Mouse (Mus musculus) intestine, embryonic 14.5 days (tissue): Measurements from ENCODE around the gene Zranb3. TPM values are rescaled to one million over a fixed set of nuclear protein-coding genes. Genes with fewer than 3 reads are reported as not detected.
"Not testable (repeated sequence)": the region's sequence is repeated elsewhere in the genome, so short reads cannot be mapped to it uniquely, and the experiment has no call there.

Source experiments
- ATAC-seq: fragments of 200-750 bp; cut with Nextera tagmentation; replicated peaks from 2 replicates; pipeline ENCODE4 v1.8.0; 2017; ENCODE audit warnings: low read depth, moderate number of reproducible peaks, moderate TSS enrichment, moderate library complexity; ENCODE audit not compliant: low FRiP score, low TSS enrichment
- DNase-seq: peaks from one replicate; pipeline ENCODE4 v3.0.0-alpha.2; 2018; ENCODE audit warnings: low spot score
- H3K27ac ChIP-seq: fragments of 300-500 bp; sonication (generic); 2 replicates; pipeline ENCODE4 v1.5.1; 2014; ENCODE audit warnings: low read depth, mild to moderate bottlenecking, control low read depth
- H3K27me3 ChIP-seq: fragments of 300-500 bp; sonication (generic); replicated peaks from 2 replicates; pipeline ENCODE4 v1.6.1; 2014; ENCODE audit warnings: low read length, control low read depth; ENCODE audit not compliant: control insufficient read depth, insufficient read depth
- H3K36me3 ChIP-seq: fragments of 300-500 bp; sonication (generic); 2 replicates; pipeline ENCODE4 v1.6.1; 2014; ENCODE audit warnings: low read length, control low read depth; ENCODE audit not compliant: control insufficient read depth, insufficient read depth
- H3K4me1 ChIP-seq: fragments of 300-500 bp; sonication (generic); replicated peaks from 2 replicates; pipeline ENCODE4 v1.6.1; 2014; ENCODE audit warnings: low read length, control low read depth, mixed read lengths; ENCODE audit not compliant: control insufficient read depth, insufficient read depth
- H3K4me2 ChIP-seq: fragments of 300-500 bp; sonication (generic); 2 replicates; pipeline ENCODE4 v1.6.1; 2014; ENCODE audit warnings: low read length
- H3K4me3 ChIP-seq: fragments of 300-500 bp; sonication (generic); 2 replicates; pipeline ENCODE4 v1.5.1; 2014; ENCODE audit warnings: low read depth, low read length, control low read depth, mixed read lengths
- H3K9ac ChIP-seq: fragments of 300-500 bp; sonication (generic); 2 replicates; pipeline ENCODE4 v1.6.1; 2014; ENCODE audit warnings: mild to moderate bottlenecking, low read length
- H3K9me3 ChIP-seq: fragments of 300-500 bp; sonication (generic); 2 replicates; pipeline ENCODE4 v1.6.1; 2016; ENCODE audit warnings: low read length, control low read depth; ENCODE audit not compliant: control insufficient read depth
- WGBS: fragments of 180-500 bp; shearing (Covaris S2); extraction: QIAGEN DNeasy Blood & Tissue Kit; methylation state at CpG from one replicate; pipeline ENCODE4 v1.1.7; 2014; 5-methylcytosine and 5-hydroxymethylcytosine counted together
- polyA plus RNA-seq: library from polyadenylated mRNA; unstranded; fragments of >200 nt; fragmentation: Nextera tagmentation; extraction: Ambion mirVana; gene quantifications from 2 replicates; pipeline ENCODE4 v1.2.1, GENCODE M21; 2014

Gene Zranb3
- 8.4 and 11.4 TPM in 2 replicates for polyA plus RNA-seq

DNA sequence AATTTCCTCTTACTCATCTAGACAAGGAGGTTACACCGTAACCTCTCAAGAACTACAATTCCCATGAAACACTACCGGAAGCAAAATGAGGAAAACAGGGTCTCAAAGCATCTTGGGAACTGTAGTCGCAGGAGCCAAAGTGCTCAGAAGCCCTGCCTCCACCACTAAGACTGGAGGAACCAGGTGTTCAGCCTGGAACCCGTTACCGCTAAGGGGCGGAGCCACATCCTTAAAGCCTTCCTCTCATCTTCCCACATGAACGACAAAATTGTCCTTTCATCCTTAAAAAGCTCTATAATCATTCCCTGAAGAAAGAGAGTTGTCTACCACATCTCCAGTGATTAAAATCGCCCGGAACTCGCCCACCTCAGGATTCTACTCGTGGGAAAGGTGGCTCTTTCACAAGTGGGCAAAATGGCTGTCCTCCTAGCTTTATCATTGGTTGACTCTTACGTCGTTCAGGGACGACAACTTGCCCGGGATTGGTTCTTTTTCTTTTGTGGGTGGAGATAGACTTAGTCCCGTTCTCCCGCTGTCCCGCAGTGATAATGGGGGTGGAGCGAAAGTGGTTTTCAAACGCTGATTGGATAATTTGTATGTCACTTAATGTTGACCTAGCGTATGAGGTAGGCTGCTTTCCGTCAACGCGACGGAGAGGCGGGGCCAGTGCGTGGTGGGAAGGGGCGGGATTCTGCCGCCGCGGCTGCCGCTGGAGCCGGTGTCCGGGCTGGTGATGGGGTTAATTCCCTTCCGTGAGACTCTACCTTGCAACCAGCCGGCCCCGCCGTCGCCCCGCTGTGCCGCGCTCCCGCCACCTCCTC is at the start of gene Zranb3, which contains the start of gene R3hdm1:
Zranb3 (minus strand) TSS at position 407 of the 821 bp plus-strand sequence.
R3hdm1 (plus strand) TSS at position 661 of the 821 bp plus-strand sequence.
- peak within 1 kb of the TSS; percentile 64 for H3K4me2 ChIP-seq

DNA sequence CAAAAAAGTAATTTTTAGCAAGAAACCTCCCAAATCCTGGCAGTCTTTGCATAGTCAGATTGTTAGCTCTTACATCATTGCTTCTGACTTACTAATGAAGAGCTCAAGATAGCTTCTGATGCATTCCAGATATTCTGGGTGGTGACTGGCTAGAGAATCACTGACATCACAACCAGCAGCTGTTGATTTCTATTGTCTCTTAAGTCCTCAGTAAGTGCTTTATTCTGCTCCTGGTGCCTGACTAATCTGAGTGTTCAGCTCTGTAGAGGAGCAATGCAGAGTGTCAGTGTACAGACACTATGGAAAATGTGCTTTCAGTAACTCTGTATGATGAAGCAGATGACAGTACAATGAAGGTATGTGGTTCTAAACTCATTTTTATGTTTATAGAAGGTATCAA is 38.9 kb upstream of the Zranb3 start:
- no peak overlapping the region for H3K27ac ChIP-seq
- no peaks in the 10 kb centered on the region for H3K9me3 ChIP-seq
- no peak overlapping the region for H3K4me3 ChIP-seq
- no peak for ATAC-seq
- H3K9ac ChIP-seq = no peak overlapping the region
- H3K4me2 ChIP-seq = no peak overlapping the region
- no peak for DNase-seq
- H3K27me3 ChIP-seq = no peaks in the 10 kb centered on the region
- no peaks in the 10 kb centered on the region for H3K4me1 ChIP-seq
- H3K36me3 ChIP-seq = no peaks in the 10 kb centered on the region

More for the DNA sequence above, at the start of gene Zranb3, which contains the start of gene R3hdm1:
- H3K9ac ChIP-seq = peak within 1 kb of the TSS; percentile 61
- ATAC-seq (peak; percentile 96), DNase-seq (peak; percentile 94)
- H3K27ac ChIP-seq = peak within 1 kb of the TSS; percentile 85
- under 1% methylated on average over 43 of the region's 43 CpGs for WGBS
- no peaks in the 10 kb centered on the region for H3K27me3 ChIP-seq
- H3K4me3 ChIP-seq = peak within 1 kb of the TSS; percentile 70
- peaks cover 9% of the 10 kb centered on the region; the same call in 1 of the 2 replicates for H3K4me1 ChIP-seq
- no peaks in the 10 kb centered on the region for H3K9me3 ChIP-seq
- no peaks in the 10 kb centered on the region for H3K36me3 ChIP-seq

DNA sequence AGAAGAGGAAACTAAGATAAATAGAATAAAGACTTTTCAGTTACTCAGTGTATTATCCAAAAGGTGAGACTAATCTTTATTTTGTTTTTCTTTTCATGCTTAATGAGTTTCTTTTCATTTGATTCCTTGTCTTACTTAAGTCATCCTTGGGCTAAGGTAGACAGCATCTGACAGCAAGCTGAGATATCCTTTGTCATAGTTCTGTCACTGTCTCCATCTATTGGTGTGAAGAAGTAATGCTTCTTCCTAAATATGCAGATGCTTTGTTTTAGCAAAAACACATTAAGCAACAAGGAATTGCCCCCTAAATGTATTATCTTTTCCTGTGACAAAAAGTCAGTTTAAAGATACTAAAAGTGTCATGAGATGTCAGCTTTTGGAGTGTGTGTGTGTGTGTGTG is 38.2 kb upstream of the Zranb3 start:
- no peaks in the 10 kb centered on the region for H3K4me1 ChIP-seq
- no peak overlapping the region for H3K4me2 ChIP-seq
- no peaks in the 10 kb centered on the region for H3K9me3 ChIP-seq
- no peak overlapping the region for H3K9ac ChIP-seq
- H3K27me3 ChIP-seq = no peaks in the 10 kb centered on the region
- no peaks in the 10 kb centered on the region for H3K36me3 ChIP-seq
- H3K4me3 ChIP-seq = no peak overlapping the region
- no peak for ATAC-seq
- no peak overlapping the region for H3K27ac ChIP-seq
- no peak for DNase-seq

DNA sequence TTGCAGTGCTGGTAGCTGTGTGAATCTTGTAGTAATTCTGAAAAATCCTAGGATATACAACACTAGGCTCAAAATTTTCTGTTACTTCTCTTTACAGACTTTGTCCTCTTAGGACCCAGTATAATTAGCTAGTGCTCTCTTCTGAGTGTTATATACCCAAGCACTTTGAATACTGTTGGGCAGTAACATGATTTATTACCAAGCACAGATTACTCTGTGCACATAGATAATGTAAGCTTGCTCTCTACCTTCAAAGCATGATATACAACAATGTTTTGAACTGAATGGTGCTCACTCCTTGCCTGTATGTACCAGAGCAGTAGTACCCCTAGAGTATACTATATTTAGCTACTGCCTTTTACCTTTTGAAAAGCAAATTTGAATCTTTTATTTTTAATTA is 33.4 kb upstream of the Zranb3 start:
- H3K9ac ChIP-seq, DNase-seq, H3K4me2 ChIP-seq, H3K27me3 ChIP-seq, H3K4me1 ChIP-seq, H3K4me3 ChIP-seq, H3K27ac ChIP-seq, ATAC-seq, H3K36me3 ChIP-seq, H3K9me3 ChIP-seq: not testable (repeated sequence)

- Histone ChIP-seq H3K27ac (no peak overlapping the region), H3K36me3 (no peaks in the 10 kb centered on the region), H3K9ac (no peak overlapping the region), H3K9me3 (no peaks in the 10 kb centered on the region), H3K4me3 (no peak overlapping the region), H3K27me3 (no peaks in the 10 kb centered on the region), H3K4me2 (no peak overlapping the region), H3K4me1 (no peaks in the 10 kb centered on the region)
- ATAC-seq (no peak), DNase-seq (no peak)
- WGBS = 96% methylated on average over 4 of the region's 4 CpGs
These were observed 18.2 kb upstream of the Zranb3 start for GRCm38 (mm10) chr1:128120913-128121627.

- peaks cover 9% of the 10 kb centered on the region; the same call in 1 of the 2 replicates for H3K4me1 ChIP-seq
- no peaks in the 10 kb centered on the region for H3K9me3 ChIP-seq
- H3K4me3 ChIP-seq = peak overlapping the region; percentile 70
- no peak for DNase-seq
- H3K4me2 ChIP-seq = peak overlapping the region; percentile 64
- ATAC-seq = peak; percentile 63
- peak overlapping the region; percentile 61 for H3K9ac ChIP-seq
- WGBS = under 1% methylated on average over 41 of the region's 47 CpGs
- H3K27me3 ChIP-seq = no peaks in the 10 kb centered on the region
- H3K36me3 ChIP-seq = no peaks in the 10 kb centered on the region
- H3K27ac ChIP-seq = peak overlapping the region; percentile 85
These were observed 757 bp upstream of the Zranb3 start for GRCm38 (mm10) chr1:128103520-128104088.

- ATAC-seq (peak; percentile 57), DNase-seq (peak; percentile 79)
- Histone ChIP-seq H3K4me2 (peak overlapping the region; percentile 53), H3K4me1 (peaks cover 9% of the 10 kb centered on the region; the same call in 1 of the 2 replicates), H3K9ac (peak overlapping the region; percentile 46), H3K27me3 (no peaks in the 10 kb centered on the region), H3K4me3 (peak overlapping the region; percentile 70), H3K27ac (peak overlapping the region; percentile 85; the same call in 1 of the 2 replicates), H3K9me3 (no peaks in the 10 kb centered on the region), H3K36me3 (no peaks in the 10 kb centered on the region)
- WGBS = under 1% methylated on average over 15 of the region's 15 CpGs
These were observed 601 bp downstream of the Zranb3 start for GRCm38 (mm10) chr1:128102251-128102640.

- no peaks in the 10 kb centered on the region for H3K4me1 ChIP-seq
- H3K27ac ChIP-seq = no peak overlapping the region
- no peaks in the 10 kb centered on the region for H3K36me3 ChIP-seq
- no peak for ATAC-seq
- no peak overlapping the region for H3K4me3 ChIP-seq
- no peak overlapping the region for H3K4me2 ChIP-seq
- H3K27me3 ChIP-seq = no peaks in the 10 kb centered on the region
- H3K9ac ChIP-seq = no peak overlapping the region
- no peak for DNase-seq
- 96% methylated on average over 1 of the region's 1 CpGs for WGBS
- no peaks in the 10 kb centered on the region for H3K9me3 ChIP-seq
These were observed 4.5 kb downstream of the Zranb3 start for GRCm38 (mm10) chr1:128098309-128098708.
